Mouse (Mus musculus) liver, adult 2 months (tissue): ENCODE results near the gene Nmbr.

Source experiments
- CTCF ChIP-seq: fragments of 200-500 bp; IDR thresholded peaks from 2 replicates; pipeline ENCODE4 v1.5.1; 2011; ENCODE audit warnings: low read depth, low read length, control low read depth
- POLR2A ChIP-seq: fragments of 200-500 bp; IDR thresholded peaks from 2 replicates; pipeline ENCODE4 v1.6.1; 2011; ENCODE audit warnings: low read length, control low read depth; ENCODE audit not compliant: insufficient read depth; ENCODE audit errors: extremely low read depth

- TF ChIP-seq CTCF: no peak
- no peak for TF ChIP-seq POLR2A
Measured at GRCm38 (mm10) chr10:14703239-14703638, 2.2 kb upstream of the Nmbr start.
